Mouse (Mus musculus): ENCODE data around the gene Ncoa1. TPM values are rescaled to one million over a fixed set of nuclear protein-coding genes. Genes with fewer than 3 reads are reported as not detected.

Gene Ncoa1
- polyA plus RNA-seq, 1 experiment from 2014 or later: 9.2 TPM

DNA sequence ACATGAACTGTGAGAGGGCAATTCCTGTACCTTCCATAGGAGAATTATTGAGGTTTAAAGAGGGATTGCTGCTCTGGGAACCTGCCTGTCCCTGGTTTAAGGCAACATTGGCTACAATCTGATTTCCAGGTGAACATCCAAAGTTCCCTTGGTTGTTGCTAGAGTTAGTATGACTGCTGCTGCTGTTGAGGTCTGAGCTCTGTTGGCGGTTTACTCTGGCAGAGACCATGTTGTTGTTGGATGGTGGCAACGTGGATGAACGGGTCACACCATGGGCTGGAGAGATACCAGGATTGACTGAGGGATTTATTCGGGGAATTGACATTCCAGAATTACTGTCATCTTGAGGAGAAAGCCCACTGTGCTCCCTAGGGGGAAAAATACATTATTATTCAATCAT, 181.1 kb downstream of the Ncoa1 start:
- Histone ChIP-seq H3K4me2 (ENCODE audit: low read depth, low read length, severe bottlenecking) (no peak overlapping the region), H3K4me1 (replicated peaks; ENCODE audit: control insufficient read depth, insufficient read depth, low read length) (no peaks in the 10 kb centered on the region), H3K4me3 (ENCODE audit: low read depth, low read length) (no peak overlapping the region), H3K9me3 (ENCODE audit: control insufficient read depth, low read length) (no peaks in the 10 kb centered on the region), H3K27me3 (ENCODE audit: control insufficient read depth, insufficient read depth, low read length) (no peaks in the 10 kb centered on the region), H3K27ac (ENCODE audit: low read depth, low read length) (no peak overlapping the region), H3K9ac (ENCODE audit: low read length) (no peak overlapping the region), H3K36me3 (ENCODE audit: control insufficient read depth, insufficient read depth, low read length) (no peaks in the 10 kb centered on the region)
- WGBS: 94% methylated on average over 4 of the region's 4 CpGs
- ATAC-seq (replicated peaks; ENCODE audit: low FRiP score) (no peak), DNase-seq (ENCODE audit: low spot score) (no peak)

GRCm38 (mm10) chr12:4295281-4295680, 181.7 kb downstream of the Ncoa1 start:
- no peaks in the 10 kb centered on the region for H3K27me3 ChIP-seq (ENCODE audit: control insufficient read depth, insufficient read depth, low read length)
- H3K36me3 ChIP-seq (ENCODE audit: control insufficient read depth, insufficient read depth, low read length): no peaks in the 10 kb centered on the region
- H3K4me1 ChIP-seq (replicated peaks; ENCODE audit: control insufficient read depth, insufficient read depth, low read length): no peaks in the 10 kb centered on the region
- WGBS: 72% methylated on average over 8 of the region's 8 CpGs
- H3K4me2 ChIP-seq (ENCODE audit: low read depth, low read length, severe bottlenecking): no peak overlapping the region
- no peaks in the 10 kb centered on the region for H3K9me3 ChIP-seq (ENCODE audit: control insufficient read depth, low read length)
- no peak for DNase-seq (ENCODE audit: low spot score)
- no peak overlapping the region for H3K9ac ChIP-seq (ENCODE audit: low read length)
- H3K27ac ChIP-seq (ENCODE audit: low read depth, low read length): no peak overlapping the region
- no peak overlapping the region for H3K4me3 ChIP-seq (ENCODE audit: low read depth, low read length)
- no peak for ATAC-seq (replicated peaks; ENCODE audit: low FRiP score)

DNA sequence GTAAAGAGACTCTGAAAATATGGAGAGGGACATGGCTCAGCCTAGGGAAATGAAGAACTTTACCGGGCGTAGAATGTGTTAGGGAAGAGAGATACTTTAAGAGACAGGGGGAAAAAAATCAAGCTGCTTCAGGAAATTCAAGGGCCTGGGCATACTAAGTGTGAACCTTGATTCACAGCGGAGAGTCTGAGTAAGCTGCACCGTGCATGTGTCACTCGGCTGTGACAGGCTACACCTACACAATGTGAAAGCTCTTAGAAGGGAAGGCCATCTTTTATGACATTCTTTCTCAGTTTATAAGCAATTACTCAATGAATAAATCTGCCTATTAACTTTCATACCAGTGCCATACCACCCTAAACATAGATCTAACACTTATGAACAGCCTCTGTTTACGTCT, 183.2 kb downstream of the Ncoa1 start:
- Histone ChIP-seq H3K9me3 (ENCODE audit: control insufficient read depth, low read length) (no peaks in the 10 kb centered on the region), H3K36me3 (ENCODE audit: control insufficient read depth, insufficient read depth, low read length) (no peaks in the 10 kb centered on the region; the same call in 1 of the 2 replicates), H3K4me3 (ENCODE audit: low read depth, low read length) (no peak overlapping the region), H3K27ac (ENCODE audit: low read depth, low read length) (no peak overlapping the region), H3K4me1 (replicated peaks; ENCODE audit: control insufficient read depth, insufficient read depth, low read length) (no peaks in the 10 kb centered on the region), H3K4me2 (ENCODE audit: low read depth, low read length, severe bottlenecking) (no peak overlapping the region), H3K9ac (ENCODE audit: low read length) (no peak overlapping the region), H3K27me3 (ENCODE audit: control insufficient read depth, insufficient read depth, low read length) (no peaks in the 10 kb centered on the region)
- DNase-seq (ENCODE audit: low spot score) (no peak), ATAC-seq (replicated peaks; ENCODE audit: low FRiP score) (no peak)
- WGBS: 94% methylated on average over 6 of the region's 6 CpGs

DNA sequence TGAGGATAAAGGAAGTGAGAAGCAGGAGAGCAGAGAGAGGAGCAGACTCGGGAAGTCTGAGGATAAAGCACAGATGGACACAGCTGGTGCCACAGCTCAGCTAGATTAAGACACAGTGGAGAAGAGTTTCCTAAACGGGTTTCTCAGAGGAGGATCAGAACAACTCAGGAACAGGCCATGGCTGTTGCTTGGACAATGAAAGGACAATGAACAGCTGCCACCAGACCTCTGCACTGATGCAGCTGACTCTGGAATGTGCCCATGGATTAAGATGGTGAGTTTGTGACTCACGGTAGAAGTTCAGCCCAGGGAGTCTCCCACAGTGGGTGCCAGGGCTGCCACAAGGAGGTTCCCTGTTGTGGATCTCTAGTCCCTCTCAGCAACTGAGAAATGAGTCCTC, 191.8 kb downstream of the Ncoa1 start:
- ATAC-seq (replicated peaks; ENCODE audit: low FRiP score) (no peak), DNase-seq (ENCODE audit: low spot score) (no peak)
- H3K4me3 ChIP-seq (ENCODE audit: low read depth, low read length): no peak overlapping the region
- no peak overlapping the region for H3K4me2 ChIP-seq (ENCODE audit: low read depth, low read length, severe bottlenecking)
- no peaks in the 10 kb centered on the region for H3K4me1 ChIP-seq (replicated peaks; ENCODE audit: control insufficient read depth, insufficient read depth, low read length)
- WGBS: 37% methylated on average over 3 of the region's 3 CpGs
- H3K9me3 ChIP-seq (ENCODE audit: control insufficient read depth, low read length): no peaks in the 10 kb centered on the region
- H3K27ac ChIP-seq (ENCODE audit: low read depth, low read length): no peak overlapping the region
- H3K27me3 ChIP-seq (ENCODE audit: control insufficient read depth, insufficient read depth, low read length): no peaks in the 10 kb centered on the region
- H3K9ac ChIP-seq (ENCODE audit: low read length): no peak overlapping the region
- no peaks in the 10 kb centered on the region; the same call in 1 of the 2 replicates for H3K36me3 ChIP-seq (ENCODE audit: control insufficient read depth, insufficient read depth, low read length)

DNA sequence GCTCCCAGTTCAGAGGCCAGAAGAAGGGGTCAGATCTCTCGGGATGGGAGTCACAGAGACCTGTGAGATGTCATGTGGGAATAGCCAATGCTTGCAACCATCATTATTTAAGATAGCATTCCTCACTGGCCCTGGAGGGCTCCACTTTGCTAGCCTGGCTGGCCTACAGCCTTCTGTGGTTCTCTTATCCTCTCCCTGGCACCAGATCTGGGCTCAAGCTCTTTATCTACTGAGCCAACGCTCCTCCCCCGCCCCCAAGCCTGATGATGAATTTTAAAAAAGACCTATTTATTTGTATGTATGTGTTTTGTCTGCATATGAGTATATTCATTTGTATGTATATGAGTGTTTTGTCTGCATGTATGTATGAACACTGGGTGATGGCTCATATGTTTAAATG, 197.1 kb downstream of the Ncoa1 start:
- Histone ChIP-seq H3K9me3 (ENCODE audit: control insufficient read depth, low read length) (no peaks in the 10 kb centered on the region), H3K9ac (ENCODE audit: low read length) (no peak overlapping the region), H3K4me3 (ENCODE audit: low read depth, low read length) (no peak overlapping the region), H3K4me2 (ENCODE audit: low read depth, low read length, severe bottlenecking) (no peak overlapping the region), H3K27ac (ENCODE audit: low read depth, low read length) (no peak overlapping the region), H3K36me3 (ENCODE audit: control insufficient read depth, insufficient read depth, low read length) (no peaks in the 10 kb centered on the region), H3K4me1 (replicated peaks; ENCODE audit: control insufficient read depth, insufficient read depth, low read length) (no peaks in the 10 kb centered on the region), H3K27me3 (ENCODE audit: control insufficient read depth, insufficient read depth, low read length) (no peaks in the 10 kb centered on the region)
- 97% methylated on average over 3 of the region's 3 CpGs for WGBS
- ATAC-seq (replicated peaks; ENCODE audit: low FRiP score): no peak
- DNase-seq (ENCODE audit: low spot score): no peak

- WGBS: 94% methylated on average over 3 of the region's 3 CpGs
- no peak overlapping the region for H3K27ac ChIP-seq (ENCODE audit: low read depth, low read length)
- no peak overlapping the region for H3K9ac ChIP-seq (ENCODE audit: low read length)
- no peak for DNase-seq (ENCODE audit: low spot score)
- H3K9me3 ChIP-seq (ENCODE audit: control insufficient read depth, low read length): no peaks in the 10 kb centered on the region
- no peak overlapping the region for H3K4me2 ChIP-seq (ENCODE audit: low read depth, low read length, severe bottlenecking)
- no peaks in the 10 kb centered on the region for H3K4me1 ChIP-seq (replicated peaks; ENCODE audit: control insufficient read depth, insufficient read depth, low read length)
- H3K4me3 ChIP-seq (ENCODE audit: low read depth, low read length): no peak overlapping the region
- no peaks in the 10 kb centered on the region for H3K27me3 ChIP-seq (ENCODE audit: control insufficient read depth, insufficient read depth, low read length)
- no peaks in the 10 kb centered on the region for H3K36me3 ChIP-seq (ENCODE audit: control insufficient read depth, insufficient read depth, low read length)
- no peak for ATAC-seq (replicated peaks; ENCODE audit: low FRiP score)
Measured at GRCm38 (mm10) chr12:4278978-4279755, 197.8 kb downstream of the Ncoa1 start.

GRCm38 (mm10) chr12:4271078-4271477, 205.9 kb downstream of the Ncoa1 start:
- no peak for ATAC-seq (replicated peaks; ENCODE audit: low FRiP score)
- Histone ChIP-seq H3K4me3 (ENCODE audit: low read depth, low read length) (no peak overlapping the region), H3K27ac (ENCODE audit: low read depth, low read length) (no peak overlapping the region), H3K9me3 (ENCODE audit: control insufficient read depth, low read length) (no peaks in the 10 kb centered on the region), H3K4me2 (ENCODE audit: low read depth, low read length, severe bottlenecking) (no peak overlapping the region), H3K4me1 (replicated peaks; ENCODE audit: control insufficient read depth, insufficient read depth, low read length) (no peaks in the 10 kb centered on the region), H3K36me3 (ENCODE audit: control insufficient read depth, insufficient read depth, low read length) (peaks cover 4% of the 10 kb centered on the region; the same call in 1 of the 2 replicates), H3K9ac (ENCODE audit: low read length) (no peak overlapping the region), H3K27me3 (ENCODE audit: control insufficient read depth, insufficient read depth, low read length) (no peaks in the 10 kb centered on the region)
- DNase-seq (ENCODE audit: low spot score): no peak
- WGBS: 96% methylated on average over 6 of the region's 6 CpGs

- DNase-seq (ENCODE audit: low spot score) (no peak), ATAC-seq (replicated peaks; ENCODE audit: low FRiP score) (no peak)
- no peaks in the 10 kb centered on the region for H3K27me3 ChIP-seq (ENCODE audit: control insufficient read depth, insufficient read depth, low read length)
Measured at GRCm38 (mm10) chr12:4267765-4268164, 209.2 kb downstream of the Ncoa1 start.

More at GRCm38 (mm10) chr12:4267765-4268164, 209.2 kb downstream of the Ncoa1 start:
- Histone ChIP-seq H3K9ac (ENCODE audit: low read length) (no peak overlapping the region), H3K4me3 (ENCODE audit: low read depth, low read length) (no peak overlapping the region), H3K4me2 (ENCODE audit: low read depth, low read length, severe bottlenecking) (no peak overlapping the region), H3K9me3 (ENCODE audit: control insufficient read depth, low read length) (no peaks in the 10 kb centered on the region), H3K36me3 (ENCODE audit: control insufficient read depth, insufficient read depth, low read length) (peaks cover 4% of the 10 kb centered on the region; the same call in 1 of the 2 replicates), H3K27ac (ENCODE audit: low read depth, low read length) (no peak overlapping the region), H3K4me1 (replicated peaks; ENCODE audit: control insufficient read depth, insufficient read depth, low read length) (no peaks in the 10 kb centered on the region)
- 94% methylated on average over 4 of the region's 4 CpGs for WGBS
